Mouse (Mus musculus): ENCODE data around the gene Nr2f2.

- TF ChIP-seq CTCF (IDR thresholded peaks at IDR 0.05; ENCODE audit: borderline replicate concordance, insufficient read depth, low read length), result no peak
- TF ChIP-seq POLR2A (IDR thresholded peaks at IDR 0.05; ENCODE audit: low read depth, low read length), result peak; percentile 45
Measured at GRCm38 (mm10) chr7:70365941-70366807, at the start of gene Nr2f2.

Data from embryonic fibroblast, embryonic 13.5 days (primary cell).